Mouse (Mus musculus) left cerebral cortex, postnatal 4 days (tissue): ENCODE measurements around the gene Nup214. TPM values are rescaled to one million over a fixed set of nuclear protein-coding genes. Genes with fewer than 3 reads are reported as not detected.

ENCODE experiments used
- DNase-seq: peaks from one replicate; pipeline ENCODE4 v3.0.0-alpha.2; 2022
- intact Hi-C: fragments of 180-260 bp; cut with DNase I; formaldehyde crosslinking; loops from one replicate; pipeline ENCODE4 v1.15.1; 2025
- total RNA-seq, 2 experiments: library from RNA; stranded (reverse); gene quantifications; 2 replicates each; pipeline ENCODE4 v1.2.3; 2021

The Nup214 gene
- total RNA-seq, 2 experiments from 2014 or later = 54.0 to 59.8 TPM

DNA sequence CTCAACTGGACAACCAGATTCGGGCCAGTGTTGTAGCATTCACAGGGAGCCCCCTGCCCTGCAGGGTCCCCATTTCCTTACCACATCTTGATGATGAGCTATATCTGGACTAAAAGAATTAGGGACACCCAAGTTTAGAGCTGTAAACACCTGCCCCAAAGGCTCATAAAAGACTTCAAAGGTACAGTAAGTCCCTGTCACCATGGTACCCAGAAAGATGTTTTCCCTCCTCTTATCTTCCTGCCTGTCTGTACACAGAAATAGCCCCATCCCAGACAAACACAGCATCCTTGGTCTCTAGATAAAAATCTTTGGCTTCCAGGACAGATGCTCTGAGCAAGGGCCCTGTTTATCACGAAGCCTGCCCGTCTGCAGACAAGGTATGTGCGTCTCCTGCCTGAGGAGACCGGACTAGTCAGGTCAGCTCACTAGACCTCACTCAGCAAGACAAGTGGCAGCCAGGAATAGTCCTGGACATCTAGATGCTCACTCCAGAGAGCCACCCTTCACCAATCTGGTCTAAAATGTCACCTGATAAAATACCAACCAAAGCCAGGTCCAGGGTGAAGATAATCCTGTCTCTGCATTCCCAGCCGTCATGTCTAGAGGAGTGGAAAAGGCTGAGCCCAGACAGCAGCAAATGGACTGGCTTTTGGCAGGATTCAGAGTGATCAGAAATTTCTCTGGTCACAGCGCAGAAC lies 89.4 kb downstream of the Nup214 start:
- DNase-seq = no peak
- intact Hi-C loops = no loop called here

- DNase-seq = peak; percentile 80
- intact Hi-C loops = no loop called here
Measured at GRCm38 (mm10) chr2:32064913-32065312, 90.7 kb downstream of the Nup214 start.

GRCm38 (mm10) chr2:32065371-32065791 lies 91.1 kb downstream of the Nup214 start:
- intact Hi-C loops = no loop called here
- DNase-seq = no peak

- intact Hi-C loops = no loop called here
- DNase-seq = peak; percentile 45
Measured at GRCm38 (mm10) chr2:32066005-32066404, 91.8 kb downstream of the Nup214 start.

GRCm38 (mm10) chr2:32068811-32069607 lies 94.8 kb downstream of the Nup214 start:
- intact Hi-C loops = no loop called here

GRCm38 (mm10) chr2:32070747-32071146 lies 96.5 kb downstream of the Nup214 start:
- intact Hi-C loops = no loop called here
- DNase-seq = no peak

More at GRCm38 (mm10) chr2:32068811-32069607, 94.8 kb downstream of the Nup214 start:
- no peak for DNase-seq

GRCm38 (mm10) chr2:32074404-32074803 lies 100.2 kb downstream of the Nup214 start:
- intact Hi-C loops = no loop called here
- DNase-seq = peak; percentile 64

GRCm38 (mm10) chr2:32075368-32075767 lies 101.1 kb downstream of the Nup214 start:
- no peak for DNase-seq
- intact Hi-C loops = no loop called here

DNA sequence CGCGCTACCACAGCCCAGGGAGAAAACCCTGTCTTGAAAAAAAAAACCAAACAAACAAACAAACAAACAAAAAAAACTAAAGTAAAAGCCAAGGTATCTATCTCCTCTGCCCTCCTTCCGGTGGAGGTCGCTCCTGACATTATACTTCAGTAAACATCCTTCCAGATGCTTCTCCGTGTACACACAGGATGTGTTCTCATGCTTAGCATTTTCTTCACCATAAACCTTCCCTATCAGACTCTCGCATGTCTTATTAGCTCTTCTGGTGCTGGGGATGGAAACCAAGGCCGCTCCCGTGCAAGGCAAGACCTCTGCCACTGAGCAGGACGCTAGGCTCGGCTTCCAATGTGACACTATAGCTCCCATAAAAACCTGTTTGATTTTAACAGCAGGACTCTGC lies 103.5 kb downstream of the Nup214 start:
- intact Hi-C loops = no loop called here
- no peak for DNase-seq

GRCm38 (mm10) chr2:32078522-32078921 lies 104.3 kb downstream of the Nup214 start:
- intact Hi-C loops = no loop called here
- DNase-seq = no peak

- intact Hi-C loops = no loop called here
- no peak for DNase-seq
Measured at GRCm38 (mm10) chr2:32079191-32079725, 105.0 kb downstream of the Nup214 start.

DNA sequence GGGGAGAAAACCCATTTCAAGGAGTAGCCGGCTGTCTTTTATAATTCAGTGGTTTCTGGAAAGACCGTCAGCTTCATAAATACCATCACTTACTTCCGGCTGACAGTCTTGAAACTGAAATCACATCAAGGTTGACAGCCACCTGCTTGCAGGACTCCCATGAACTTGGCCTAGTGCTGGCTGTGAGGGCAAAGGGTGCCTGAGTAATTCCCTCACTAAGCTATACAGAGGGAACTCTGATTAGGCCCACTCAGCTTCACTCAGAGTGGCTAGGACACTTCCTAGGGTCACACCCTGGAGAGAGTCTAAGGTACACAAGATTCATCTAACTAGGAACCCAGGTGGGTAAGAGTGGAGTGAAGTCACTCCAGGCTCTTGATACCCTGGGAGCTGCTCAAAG lies 106.4 kb downstream of the Nup214 start:
- intact Hi-C loops = no loop called here

GRCm38 (mm10) chr2:32081296-32081929 lies 107.2 kb downstream of the Nup214 start:
- intact Hi-C loops = no loop called here
- no peak for DNase-seq

More for the DNA sequence above, 106.4 kb downstream of the Nup214 start:
- no peak for DNase-seq

GRCm38 (mm10) chr2:32082229-32082628 lies 108.0 kb downstream of the Nup214 start:
- no peak for DNase-seq
- intact Hi-C loops = no loop called here

- intact Hi-C loops = no loop called here
- no peak for DNase-seq
Measured at GRCm38 (mm10) chr2:32083159-32084011, 109.1 kb downstream of the Nup214 start.

DNA sequence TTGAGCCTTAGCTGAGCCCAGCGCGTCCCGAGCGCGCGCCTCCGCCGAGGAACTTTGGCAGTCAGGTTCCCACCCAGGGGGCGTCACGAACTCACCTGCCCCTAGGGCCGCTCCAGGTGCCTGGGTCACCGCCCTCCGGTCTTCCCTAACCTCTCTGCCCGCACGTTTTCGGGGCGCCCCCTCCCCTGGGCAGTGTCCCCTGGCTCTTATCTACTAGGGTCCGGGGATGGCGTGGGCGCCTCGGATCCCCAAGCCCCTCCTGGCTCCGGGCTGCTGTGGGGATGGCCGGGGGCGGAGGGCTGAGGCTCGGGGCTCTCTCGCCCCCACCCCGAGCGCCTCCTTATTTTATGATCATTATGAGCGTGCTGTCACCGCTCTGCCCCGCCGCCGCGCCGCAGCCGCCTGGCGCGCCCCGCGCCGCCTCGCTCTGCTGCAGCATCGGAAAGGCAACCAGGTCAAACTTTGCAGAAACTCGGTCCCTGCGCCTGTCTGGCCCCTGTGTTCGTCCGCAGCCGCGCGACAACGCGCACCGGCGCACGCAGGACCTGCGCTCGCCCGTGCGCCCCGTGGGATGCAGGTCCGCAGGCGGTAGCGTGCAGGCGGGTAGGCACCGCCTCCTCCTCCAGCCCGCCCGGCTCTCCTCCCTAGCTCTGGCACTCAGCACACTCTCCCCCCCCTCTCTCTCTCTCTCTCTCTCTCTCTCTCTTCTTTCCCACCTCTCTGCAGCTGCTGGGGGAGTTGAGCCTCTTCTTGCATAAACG lies 110.1 kb downstream of the Nup214 start, which contains the start of gene Fam78a:
Gene Fam78a, minus strand, starts transcription at position 747 of the 761 bp plus-strand sequence.
- intact Hi-C loops = no loop called here

DNA sequence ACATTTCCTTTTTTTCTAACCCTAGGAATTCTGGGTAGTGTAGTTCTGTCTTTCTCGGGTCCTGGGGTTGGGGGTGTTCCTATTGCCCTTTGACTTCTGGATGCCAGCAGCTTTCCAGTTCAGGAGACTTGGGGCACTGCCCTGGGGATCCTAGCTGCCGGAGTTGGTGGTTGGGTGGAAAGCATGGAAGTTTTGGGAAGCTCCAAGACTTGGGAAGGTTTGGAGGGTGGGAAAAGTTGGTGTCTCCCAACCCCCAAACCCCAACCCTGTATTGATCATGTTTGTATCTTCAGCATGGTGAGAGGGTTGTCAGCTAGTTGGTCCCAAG lies 110.6 kb downstream of the Nup214 start:
- intact Hi-C loops = no loop called here
- DNase-seq = no peak

More for the DNA sequence above, 110.1 kb downstream of the Nup214 start, which contains the start of gene Fam78a:
- DNase-seq = no peak

DNA sequence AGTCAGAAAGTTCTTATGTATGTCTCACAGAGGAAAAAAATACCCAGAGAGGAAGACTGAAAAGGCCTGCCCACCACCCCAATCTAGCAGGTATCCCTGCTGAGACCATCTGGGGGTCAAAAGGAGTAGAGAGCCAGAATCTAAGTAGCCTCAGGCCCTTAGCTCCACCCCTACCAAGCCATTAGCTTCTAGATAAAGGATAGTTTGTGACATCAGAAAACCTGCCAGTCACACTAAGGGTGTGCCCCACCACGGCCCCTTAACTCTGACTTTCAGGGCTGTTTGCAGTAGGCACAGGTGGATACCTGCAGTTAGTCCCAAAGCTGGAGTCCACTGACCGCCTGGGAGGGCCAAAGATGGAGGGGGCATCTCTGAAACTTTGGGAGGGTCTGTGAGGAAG lies 111.0 kb downstream of the Nup214 start:
- DNase-seq = no peak
- intact Hi-C loops = no loop called here

DNA sequence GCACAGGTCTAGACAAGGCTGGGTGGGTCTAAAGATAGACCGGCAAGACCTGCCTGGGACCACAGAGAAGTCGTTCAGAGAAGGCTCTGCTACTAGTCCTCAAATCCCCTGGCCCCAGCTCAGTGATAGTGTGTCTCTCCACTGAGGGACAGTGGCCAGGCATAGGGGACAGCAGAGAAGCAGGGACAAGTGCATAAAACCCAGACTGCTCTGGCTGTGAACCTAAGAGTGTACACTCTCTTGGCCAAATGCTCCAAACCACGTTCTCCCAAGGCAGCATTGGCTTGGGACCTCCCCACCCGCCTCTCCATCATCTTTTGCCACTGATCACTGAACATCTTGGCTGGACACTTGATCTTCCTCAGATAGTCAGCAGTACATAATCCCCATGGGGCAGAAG lies 113.4 kb downstream of the Nup214 start:
- intact Hi-C loops = no loop called here
- DNase-seq = no peak
